Mouse (Mus musculus) hindbrain, embryonic 13.5 days (tissue): ENCODE data around the gene Fto. TPM values are rescaled to one million over a fixed set of nuclear protein-coding genes. Genes with fewer than 3 reads are reported as not detected.

Source experiments
- ATAC-seq: fragments of 200-750 bp; cut with Nextera tagmentation; 2 replicates; pipeline ENCODE4 v1.8.0; 2017; ENCODE audit warnings: moderate TSS enrichment; ENCODE audit not compliant: low FRiP score
- H3K27ac ChIP-seq: fragments of 300-500 bp; sonication (generic); 2 replicates; pipeline ENCODE4 v1.5.1; 2015; ENCODE audit warnings: inconsistent platforms, mild to moderate bottlenecking, moderate library complexity
- H3K27me3 ChIP-seq: fragments of 300-500 bp; sonication (generic); 2 replicates; pipeline ENCODE4 v1.6.1; 2015; ENCODE audit warnings: mild to moderate bottlenecking, inconsistent platforms
- H3K36me3 ChIP-seq: fragments of 300-500 bp; sonication (generic); 2 replicates; pipeline ENCODE4 v1.6.1; 2015; ENCODE audit warnings: mild to moderate bottlenecking, inconsistent platforms
- H3K4me1 ChIP-seq: fragments of 300-500 bp; sonication (generic); replicated peaks from 2 replicates; pipeline ENCODE4 v1.6.1; 2015; ENCODE audit warnings: inconsistent platforms
- H3K4me2 ChIP-seq: fragments of 300-500 bp; sonication (generic); 2 replicates; pipeline ENCODE4 v1.6.1; 2015; ENCODE audit warnings: inconsistent platforms, mild to moderate bottlenecking, moderate library complexity
- H3K4me3 ChIP-seq: fragments of 300-500 bp; sonication (generic); 2 replicates; pipeline ENCODE4 v1.5.1; 2015; ENCODE audit warnings: mild to moderate bottlenecking, inconsistent platforms
- H3K9ac ChIP-seq: fragments of 300-500 bp; sonication (generic); 2 replicates; pipeline ENCODE4 v1.6.1; 2015; ENCODE audit warnings: mild to moderate bottlenecking, inconsistent platforms
- H3K9me3 ChIP-seq: fragments of 300-500 bp; sonication (generic); 2 replicates; pipeline ENCODE4 v1.6.1; 2016; ENCODE audit warnings: inconsistent platforms
- WGBS: fragments of 180-500 bp; shearing (Covaris S2); methylation state at CpG from one replicate; pipeline ENCODE4 v1.1.7; 2015; 5-methylcytosine and 5-hydroxymethylcytosine counted together
- polyA plus RNA-seq: library from polyadenylated mRNA; unstranded; fragments of >200 nt; fragmentation: Nextera tagmentation; extraction: Ambion mirVana; gene quantifications from 2 replicates; pipeline ENCODE4 v1.2.1, GENCODE M21; 2015

Gene Fto
- polyA plus RNA-seq, 1 experiment from 2014 or later, result 126 TPM

- H3K9me3 ChIP-seq, result no peaks in the 10 kb centered on the region
- H3K36me3 ChIP-seq, result no peaks in the 10 kb centered on the region
- H3K27me3 ChIP-seq, result peaks cover 8% of the 10 kb centered on the region
- no peak overlapping the region for H3K9ac ChIP-seq
- no peak overlapping the region for H3K4me3 ChIP-seq
- H3K27ac ChIP-seq, result 0 out of 2 replicates have a peak overlapping the region, but pooled peaks have one; percentile 30
- no peak overlapping the region for H3K4me2 ChIP-seq
- H3K4me1 ChIP-seq, result peaks cover 39% of the 10 kb centered on the region
- 44% methylated on average over 11 of the region's 11 CpGs for WGBS
- ATAC-seq, result no peak
Measured at GRCm38 (mm10) chr8:91383811-91384210, 70.5 kb downstream of the Fto start.

DNA sequence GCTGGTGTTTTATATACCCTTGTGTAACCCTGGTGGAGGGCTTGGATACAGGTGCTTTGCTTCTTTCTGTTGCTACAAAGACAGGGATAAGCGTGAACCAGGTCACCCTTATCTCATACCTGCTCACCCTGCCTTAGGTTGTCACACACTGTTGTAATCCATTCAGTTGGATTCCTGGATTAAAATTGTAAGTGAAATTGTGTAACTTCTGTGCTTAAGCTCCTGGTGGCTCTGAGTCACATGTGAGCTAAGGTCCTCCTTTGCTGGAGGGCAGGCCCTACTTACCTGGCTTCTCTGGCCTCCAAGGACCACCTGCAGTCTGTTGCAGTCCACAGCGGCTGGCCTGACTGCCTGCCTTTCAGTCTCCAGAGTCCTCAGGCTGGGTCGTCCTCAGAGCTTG lies 71.1 kb downstream of the Fto start:
- H3K27ac ChIP-seq, result no peak overlapping the region
- H3K4me2 ChIP-seq, result no peak overlapping the region
- no peaks in the 10 kb centered on the region for H3K36me3 ChIP-seq
- no peak overlapping the region for H3K4me3 ChIP-seq
- peaks cover 33% of the 10 kb centered on the region for H3K4me1 ChIP-seq
- no peak overlapping the region for H3K9ac ChIP-seq
- WGBS, result 82% methylated on average over 3 of the region's 3 CpGs
- H3K9me3 ChIP-seq, result no peaks in the 10 kb centered on the region
- peaks cover 8% of the 10 kb centered on the region for H3K27me3 ChIP-seq
- ATAC-seq, result no peak

GRCm38 (mm10) chr8:91385808-91386207 lies 72.5 kb downstream of the Fto start:
- ATAC-seq, result no peak
- 95% methylated on average over 7 of the region's 7 CpGs for WGBS
- no peak overlapping the region for H3K9ac ChIP-seq

GRCm38 (mm10) chr8:91390369-91391020 lies 77.2 kb downstream of the Fto start:
- Histone ChIP-seq H3K4me3 (no peak overlapping the region), H3K9me3 (no peaks in the 10 kb centered on the region), H3K4me1 (peaks cover 13% of the 10 kb centered on the region), H3K4me2 (no peak overlapping the region), H3K27me3 (no peaks in the 10 kb centered on the region), H3K27ac (no peak overlapping the region), H3K9ac (no peak overlapping the region), H3K36me3 (no peaks in the 10 kb centered on the region)
- 66% methylated on average over 9 of the region's 9 CpGs for WGBS
- no peak for ATAC-seq

More at GRCm38 (mm10) chr8:91385808-91386207, 72.5 kb downstream of the Fto start:
- Histone ChIP-seq H3K4me3 (no peak overlapping the region), H3K4me1 (peaks cover 32% of the 10 kb centered on the region), H3K27me3 (0 out of 2 replicates have a peak, but pooled peaks cover 3% of the 10 kb centered on the region), H3K27ac (no peak overlapping the region), H3K9me3 (no peaks in the 10 kb centered on the region), H3K4me2 (no peak overlapping the region), H3K36me3 (no peaks in the 10 kb centered on the region)

GRCm38 (mm10) chr8:91392261-91392660 lies 78.9 kb downstream of the Fto start:
- Histone ChIP-seq H3K9me3 (no peaks in the 10 kb centered on the region), H3K27ac (no peak overlapping the region)
- WGBS, result 76% methylated on average over 7 of the region's 7 CpGs

GRCm38 (mm10) chr8:91395340-91396055 lies 82.2 kb downstream of the Fto start:
- H3K27ac ChIP-seq, result no peak overlapping the region
- no peak overlapping the region for H3K4me2 ChIP-seq
- no peak for ATAC-seq
- H3K9me3 ChIP-seq, result no peaks in the 10 kb centered on the region
- H3K4me1 ChIP-seq, result peaks cover 10% of the 10 kb centered on the region
- no peaks in the 10 kb centered on the region for H3K27me3 ChIP-seq
- WGBS, result 87% methylated on average over 6 of the region's 6 CpGs
- H3K4me3 ChIP-seq, result no peak overlapping the region
- H3K9ac ChIP-seq, result no peak overlapping the region
- no peaks in the 10 kb centered on the region for H3K36me3 ChIP-seq

More at GRCm38 (mm10) chr8:91392261-91392660, 78.9 kb downstream of the Fto start:
- ATAC-seq, result no peak
- Histone ChIP-seq H3K4me3 (no peak overlapping the region), H3K36me3 (no peaks in the 10 kb centered on the region), H3K9ac (no peak overlapping the region), H3K27me3 (no peaks in the 10 kb centered on the region), H3K4me1 (peaks cover 13% of the 10 kb centered on the region), H3K4me2 (no peak overlapping the region)

- Histone ChIP-seq H3K27me3 (no peaks in the 10 kb centered on the region), H3K9ac (no peak overlapping the region), H3K4me1 (peaks cover 7% of the 10 kb centered on the region; the same call in 1 of the 2 replicates), H3K4me2 (no peak overlapping the region), H3K4me3 (no peak overlapping the region), H3K9me3 (no peaks in the 10 kb centered on the region), H3K27ac (no peak overlapping the region), H3K36me3 (no peaks in the 10 kb centered on the region)
- ATAC-seq, result no peak
- WGBS, result 97% methylated on average over 5 of the region's 5 CpGs
Measured at GRCm38 (mm10) chr8:91398053-91398452, 84.7 kb downstream of the Fto start.

DNA sequence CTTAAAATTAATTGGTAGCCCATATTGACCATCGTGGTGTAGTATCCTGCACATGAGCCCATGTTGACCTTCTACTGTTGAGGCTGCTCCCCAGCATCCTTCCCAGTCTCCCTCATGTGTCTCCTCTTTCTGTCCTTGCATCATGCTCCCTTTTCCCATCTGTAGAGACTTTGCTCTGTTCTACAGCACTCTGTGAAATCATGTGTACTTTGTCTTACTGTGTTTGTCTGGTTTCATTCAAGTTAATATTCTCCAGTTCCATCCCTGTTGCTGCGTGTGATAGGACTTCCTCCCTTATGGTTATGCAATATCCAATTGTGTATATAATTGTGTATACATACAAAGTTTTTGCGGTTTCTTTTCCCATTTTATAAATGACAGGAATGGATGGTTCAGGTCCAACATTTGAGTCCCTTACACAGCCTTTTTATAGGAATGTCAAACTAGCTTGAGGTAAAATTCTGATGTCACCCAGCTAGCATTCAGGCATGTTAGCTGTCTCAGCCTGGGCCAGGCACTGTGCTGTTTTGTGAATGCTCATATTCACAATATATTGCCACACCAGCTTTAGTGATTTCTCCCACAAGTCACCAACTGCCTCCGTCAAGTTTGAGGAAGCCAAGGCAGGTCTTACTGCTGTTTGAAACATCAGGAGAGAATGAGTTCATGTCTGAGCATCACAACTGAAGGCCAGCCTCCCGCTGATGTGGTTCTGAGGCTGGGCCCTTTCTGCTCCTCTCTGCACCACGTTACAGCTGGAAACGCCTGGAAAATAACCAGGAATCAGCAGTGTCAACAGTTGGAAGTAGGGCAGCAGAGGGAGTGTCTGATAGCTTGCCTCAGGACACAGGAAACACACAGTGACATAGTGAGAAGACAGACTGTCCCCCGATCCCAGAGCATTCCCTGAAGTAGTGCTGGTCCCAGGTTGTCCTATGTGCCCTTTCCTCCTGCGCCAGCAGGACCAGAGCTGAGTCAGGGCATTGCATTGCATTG lies 90.0 kb downstream of the Fto start:
- WGBS, result 92% methylated on average over 9 of the region's 9 CpGs
- Histone ChIP-seq H3K36me3 (peaks cover 9% of the 10 kb centered on the region; the same call in 1 of the 2 replicates), H3K4me3 (no peak overlapping the region), H3K9me3 (no peaks in the 10 kb centered on the region), H3K27me3 (no peaks in the 10 kb centered on the region), H3K4me2 (no peak overlapping the region), H3K9ac (no peak overlapping the region), H3K27ac (no peak overlapping the region), H3K4me1 (0 out of 2 replicates have a peak, but pooled peaks cover 2% of the 10 kb centered on the region)
- no peak for ATAC-seq

DNA sequence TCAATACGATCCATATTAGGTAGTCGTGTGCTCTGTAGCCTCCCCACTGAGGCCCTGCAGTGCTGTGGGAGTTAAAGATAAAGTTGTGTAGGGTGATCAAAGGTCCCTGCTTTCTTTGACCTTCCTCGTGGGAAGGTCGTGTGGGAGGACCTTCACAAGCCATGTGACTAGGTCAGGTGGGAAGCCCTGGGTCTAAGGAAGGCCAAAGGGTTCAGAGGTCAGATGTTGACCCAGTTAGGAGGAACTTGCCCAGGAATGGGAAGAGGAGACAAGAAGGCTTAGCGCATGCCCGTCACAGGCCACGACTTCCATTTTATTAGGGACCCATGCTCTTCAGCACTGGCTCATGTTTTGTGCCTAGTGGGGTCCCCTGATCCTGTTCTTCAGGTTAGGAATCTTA lies 91.0 kb downstream of the Fto start:
- H3K36me3 ChIP-seq, result peaks cover 12% of the 10 kb centered on the region
- no peak for ATAC-seq
- WGBS, result 91% methylated on average over 7 of the region's 7 CpGs
- H3K4me2 ChIP-seq, result no peak overlapping the region
- no peak overlapping the region for H3K4me3 ChIP-seq
- H3K27me3 ChIP-seq, result no peaks in the 10 kb centered on the region
- no peak overlapping the region for H3K9ac ChIP-seq
- no peak overlapping the region for H3K27ac ChIP-seq
- H3K4me1 ChIP-seq, result 0 out of 2 replicates have a peak, but pooled peaks cover 2% of the 10 kb centered on the region
- no peaks in the 10 kb centered on the region for H3K9me3 ChIP-seq

DNA sequence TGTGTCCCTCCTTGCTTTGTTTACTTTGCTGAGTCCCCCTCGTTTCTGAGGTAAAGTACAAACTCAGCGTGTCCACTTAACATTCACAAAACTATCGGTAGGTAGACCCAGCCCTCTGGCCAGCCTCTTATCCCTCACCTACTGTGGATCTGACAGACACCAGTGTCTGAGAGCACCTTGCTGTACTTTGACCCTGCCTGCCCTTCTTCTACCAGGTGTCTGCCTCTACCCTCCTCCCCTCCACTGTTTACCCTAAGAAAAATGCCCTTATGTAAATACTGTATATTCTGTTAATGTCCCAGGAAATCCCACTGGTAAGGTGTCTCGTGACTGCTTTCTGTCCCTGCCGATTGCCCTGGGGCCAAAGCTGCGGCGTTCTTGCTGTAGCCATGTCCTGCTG lies 91.8 kb downstream of the Fto start:
- H3K9me3 ChIP-seq, result no peaks in the 10 kb centered on the region
- H3K27me3 ChIP-seq, result no peaks in the 10 kb centered on the region
- no peak overlapping the region for H3K4me2 ChIP-seq
- H3K9ac ChIP-seq, result no peak overlapping the region
- ATAC-seq, result no peak
- 93% methylated on average over 7 of the region's 7 CpGs for WGBS
- no peak overlapping the region for H3K27ac ChIP-seq
- H3K36me3 ChIP-seq, result peaks cover 20% of the 10 kb centered on the region
- H3K4me3 ChIP-seq, result no peak overlapping the region
- H3K4me1 ChIP-seq, result 0 out of 2 replicates have a peak, but pooled peaks cover 2% of the 10 kb centered on the region

- WGBS, result 91% methylated on average over 14 of the region's 14 CpGs
- Histone ChIP-seq H3K4me3 (no peak overlapping the region), H3K27me3 (no peaks in the 10 kb centered on the region), H3K9ac (no peak overlapping the region), H3K4me1 (peaks cover 13% of the 10 kb centered on the region), H3K9me3 (no peaks in the 10 kb centered on the region), H3K36me3 (peaks cover 21% of the 10 kb centered on the region), H3K4me2 (no peak overlapping the region), H3K27ac (no peak overlapping the region)
- ATAC-seq, result no peak
Measured at GRCm38 (mm10) chr8:91406624-91407290, 93.4 kb downstream of the Fto start.
